In genomic region chr1:121350616-121351015, GRCm38 (mm10) we compare ENCODE assay signal across 19 mouse cellular contexts.
"Had no signal": no experiment of that assay in that cellular context is flagged by ENCODE, and none has a peak within 500 bp of the region (broad histone marks: within the 10 kb centered on the region; RNA-seq: fewer than 3 reads in every experiment).

No protein-coding gene starts in this region.

- H3K4me2 ChIP-seq: kidney, embryonic 15.5 days; limb, embryonic 12.5 days; limb, embryonic 15.5 days; liver, embryonic 13.5 days; lung, embryonic 14.5 days; midbrain, embryonic 12.5 days; midbrain, embryonic 15.5 days; neural tube, embryonic 13.5 days had no signal

- H3K4me3 ChIP-seq: kidney, embryonic 15.5 days; limb, embryonic 12.5 days; limb, embryonic 15.5 days; liver, embryonic 13.5 days; midbrain, embryonic 12.5 days; midbrain, embryonic 15.5 days; neural tube, embryonic 13.5 days had no signal

- DNase-seq: kidney, adult 2 months; kidney, postnatal 10 days; kidney, postnatal 36 days; left cerebral cortex, postnatal 4 days; liver, embryonic 13.5 days; lung, embryonic 14.5 days; lung, postnatal 14 days; retina, postnatal 1 day; right cerebral cortex, postnatal 25 days; thymus, adult 18-20 months; thymus, postnatal 14 days; thymus, postnatal 4 days had no signal

- H3K4me1 ChIP-seq: kidney, embryonic 15.5 days; limb, embryonic 12.5 days; liver, embryonic 13.5 days; midbrain, embryonic 12.5 days; midbrain, embryonic 15.5 days; neural tube, embryonic 13.5 days had no signal

- H3K27ac ChIP-seq: kidney, embryonic 15.5 days; limb, embryonic 12.5 days; limb, embryonic 15.5 days; liver, embryonic 13.5 days; macrophage; midbrain, embryonic 12.5 days; midbrain, embryonic 15.5 days; neural tube, embryonic 13.5 days had no signal

- H3K9ac ChIP-seq: kidney, embryonic 15.5 days; limb, embryonic 12.5 days; limb, embryonic 15.5 days; liver, embryonic 13.5 days; lung, embryonic 14.5 days; midbrain, embryonic 12.5 days; midbrain, embryonic 15.5 days; neural tube, embryonic 13.5 days had no signal

- ATAC-seq: midbrain, embryonic 15.5 days had no signal

- H3K9me3 ChIP-seq: kidney, embryonic 15.5 days; limb, embryonic 15.5 days; liver, embryonic 13.5 days; midbrain, embryonic 15.5 days; neural tube, embryonic 13.5 days had no signal

- H3K36me3 ChIP-seq: kidney, embryonic 15.5 days; limb, embryonic 12.5 days; limb, embryonic 15.5 days; liver, embryonic 13.5 days; midbrain, embryonic 12.5 days; midbrain, embryonic 15.5 days; neural tube, embryonic 13.5 days had no signal

- H3K27me3 ChIP-seq: kidney, embryonic 15.5 days; limb, embryonic 15.5 days; liver, embryonic 13.5 days; midbrain, embryonic 12.5 days; midbrain, embryonic 15.5 days; neural tube, embryonic 13.5 days had no signal
